Mouse (Mus musculus) embryonic stem cell, embryonic (primary cell): Measurements from ENCODE around the gene Slc12a8.

Source experiments
- CTCF ChIA-PET, 4 experiments: fragments of 300-600 bp in 2 of 4; fragments of 350-600 bp in 2 of 4; sonication (Branson Sonifier 250); formaldehyde crosslinking; loops; one replicate each; lab custom pipeline; 2022; ENCODE audit warnings: inconsistent platforms in 2 of 4; lab: Charles Lee
- POLR2A ChIA-PET, 4 experiments: fragments of 300-600 bp in 2 of 4; fragments of 350-600 bp in 2 of 4; sonication (Branson Sonifier 250); formaldehyde crosslinking; loops; one replicate each; lab custom pipeline; 2022; ENCODE audit warnings: antibody characterized with exemption in 4 of 4, inconsistent platforms in 1 of 4; lab: Charles Lee

Gene Slc12a8

GRCm38 (mm10) chr16:33684703-33685701 is 167.9 kb downstream of the Slc12a8 start:
- CTCF ChIA-PET, result interaction anchor here in 1 of 4 experiments (0.6 kb wide), 1 partner anchor 202 kb away, joined by 4 read pairs; no protein-coding TSS in a partner anchor
- POLR2A ChIA-PET, result interaction anchor here in 1 of 4 experiments (0.6 kb wide), 1 partner anchor 144 kb away, joined by 3 read pairs; no protein-coding TSS in a partner anchor

DNA sequence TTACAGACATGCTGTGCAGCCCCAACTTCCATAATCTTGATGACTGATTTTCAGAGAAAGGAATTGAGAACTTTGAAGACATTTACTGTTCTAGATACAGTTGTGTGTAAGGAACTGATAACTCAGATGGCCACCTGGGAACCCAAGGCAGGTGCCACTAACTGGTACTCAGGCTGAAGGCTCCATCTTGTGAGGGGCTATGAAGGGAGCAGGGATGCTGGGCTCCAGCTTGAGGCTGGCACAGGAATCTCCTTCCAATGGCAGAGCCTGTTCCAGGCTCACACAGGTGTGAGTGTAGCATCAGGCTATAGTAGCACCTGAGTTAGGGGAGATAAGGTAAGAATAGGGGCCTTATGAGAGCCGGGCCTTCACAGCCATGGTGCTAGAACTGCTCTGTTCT is 168.9 kb downstream of the Slc12a8 start:
- ChIA-PET POLR2A (no interaction called here), CTCF (no interaction called here)

- ChIA-PET CTCF (no interaction called here), POLR2A (interaction anchor here in 1 of 4 experiments (1.0 kb wide), 1 partner anchor 20 kb away, joined by 3 read pairs; no protein-coding TSS in a partner anchor)
These were observed 170.6 kb downstream of the Slc12a8 start for GRCm38 (mm10) chr16:33687724-33688123.

- POLR2A ChIA-PET, result interaction anchor here in 1 of 4 experiments (0.5 to 1.3 kb wide), 3 partner anchors 10 to 44 kb away, joined by 3 to 4 read pairs (median 3); no protein-coding TSS in a partner anchor
- CTCF ChIA-PET, result interaction anchor here in 2 of 4 experiments (0.6 to 1.5 kb wide), 3 partner anchors 9 to 297 kb away, joined by 3 to 6 read pairs (median 6); no protein-coding TSS in a partner anchor
These were observed 174.0 kb downstream of the Slc12a8 start for GRCm38 (mm10) chr16:33690975-33691747.

DNA sequence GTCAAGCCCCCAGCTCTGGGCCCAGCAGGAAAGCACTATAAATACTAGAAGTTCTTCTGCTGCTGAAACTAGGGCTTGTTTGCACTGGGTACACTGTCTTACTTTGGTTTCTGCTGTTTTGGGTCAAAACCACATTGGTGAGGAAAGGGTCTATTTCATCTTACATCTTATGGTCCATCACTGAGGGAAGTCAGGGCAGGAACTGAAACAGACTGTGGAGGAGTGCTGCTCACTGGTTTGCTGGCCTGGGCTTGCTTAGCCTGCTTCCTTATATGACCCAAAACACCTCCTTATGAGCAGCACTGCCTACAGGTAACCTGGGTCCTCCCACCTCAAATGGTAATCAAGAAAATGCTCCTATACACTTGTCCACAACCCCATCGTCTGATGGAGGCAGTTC is 176.4 kb downstream of the Slc12a8 start:
- CTCF ChIA-PET, result interaction anchor here in 1 of 4 experiments (0.8 kb wide), 1 partner anchor 21 kb away, joined by 4 read pairs; no protein-coding TSS in a partner anchor
- POLR2A ChIA-PET, result interaction anchor here in 1 of 4 experiments (0.7 to 1.3 kb wide), 2 partner anchors 17 to 83 kb away, joined by 3 read pairs; no protein-coding TSS in a partner anchor

- POLR2A ChIA-PET, result interaction anchor here in 3 of 4 experiments (0.7 to 1.0 kb wide), 4 partner anchors 11 to 340 kb away, joined by 3 to 5 read pairs (median 3); no protein-coding TSS in a partner anchor
- CTCF ChIA-PET, result interaction anchor here in 3 of 4 experiments (0.5 to 1.0 kb wide), 3 partner anchors 36 to 58 kb away, joined by 3 to 7 read pairs (median 5); no protein-coding TSS in a partner anchor
These were observed 179.9 kb downstream of the Slc12a8 start for GRCm38 (mm10) chr16:33696811-33697575.

DNA sequence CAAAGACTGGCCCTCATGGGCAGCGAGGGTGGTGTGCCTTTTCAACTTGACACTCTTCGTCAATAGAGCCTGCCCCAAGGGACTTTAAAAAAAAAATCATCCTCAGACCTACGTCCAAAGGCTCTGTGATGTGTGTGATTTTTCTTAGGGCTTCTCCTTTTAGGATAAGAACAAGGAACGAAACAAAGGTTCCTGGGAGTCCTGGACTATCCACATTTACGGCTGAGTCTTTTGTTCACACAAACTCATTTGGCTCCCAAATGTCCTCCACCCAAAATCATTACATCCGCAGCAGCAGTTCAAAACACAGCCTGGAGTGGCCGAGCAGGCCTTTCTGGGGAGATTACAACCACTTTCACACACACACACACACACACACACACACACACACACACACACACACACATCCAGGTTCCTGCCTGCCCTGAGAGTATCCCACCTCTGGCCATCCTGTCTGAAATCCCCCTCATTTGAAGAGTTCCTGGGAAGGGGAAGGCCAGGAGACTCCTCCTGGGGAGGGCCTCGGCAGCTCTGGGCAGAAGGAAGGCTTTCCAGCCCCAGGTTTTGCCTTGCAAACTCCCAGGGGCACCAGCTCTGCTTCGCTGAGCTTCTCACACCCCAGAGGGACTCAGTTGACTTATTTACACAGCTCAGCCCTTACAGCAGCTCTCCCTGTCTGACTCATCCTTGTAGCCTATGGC is 180.6 kb downstream of the Slc12a8 start:
- CTCF ChIA-PET, result interaction anchor here in 3 of 4 experiments (0.5 to 1.1 kb wide), 3 partner anchors 37 to 322 kb away, joined by 3 read pairs; no protein-coding TSS in a partner anchor
- POLR2A ChIA-PET, result interaction anchor here in 1 of 4 experiments (1.0 to 1.3 kb wide), 2 partner anchors 28 to 361 kb away, joined by 3 read pairs; no protein-coding TSS in a partner anchor

- CTCF ChIA-PET, result interaction anchor here in 1 of 4 experiments (1.1 kb wide), 1 partner anchor 138 kb away, joined by 3 read pairs; no protein-coding TSS in a partner anchor
These were observed 181.2 kb downstream of the Slc12a8 start for GRCm38 (mm10) chr16:33698277-33698790.

GRCm38 (mm10) chr16:33700584-33700983 is 183.5 kb downstream of the Slc12a8 start:
- ChIA-PET POLR2A (interaction anchor here in 3 of 4 experiments (0.7 to 2.5 kb wide), 8 partner anchors 11 to 269 kb away, joined by 3 to 9 read pairs (median 4); no protein-coding TSS in a partner anchor), CTCF (interaction anchor here in 2 of 4 experiments (0.6 to 0.8 kb wide), 2 partner anchors 9 to 39 kb away, joined by 3 to 4 read pairs; no protein-coding TSS in a partner anchor)

More at GRCm38 (mm10) chr16:33698277-33698790, 181.2 kb downstream of the Slc12a8 start:
- POLR2A ChIA-PET, result interaction anchor here in 1 of 4 experiments (1.3 kb wide), 1 partner anchor 361 kb away, joined by 3 read pairs; no protein-coding TSS in a partner anchor

DNA sequence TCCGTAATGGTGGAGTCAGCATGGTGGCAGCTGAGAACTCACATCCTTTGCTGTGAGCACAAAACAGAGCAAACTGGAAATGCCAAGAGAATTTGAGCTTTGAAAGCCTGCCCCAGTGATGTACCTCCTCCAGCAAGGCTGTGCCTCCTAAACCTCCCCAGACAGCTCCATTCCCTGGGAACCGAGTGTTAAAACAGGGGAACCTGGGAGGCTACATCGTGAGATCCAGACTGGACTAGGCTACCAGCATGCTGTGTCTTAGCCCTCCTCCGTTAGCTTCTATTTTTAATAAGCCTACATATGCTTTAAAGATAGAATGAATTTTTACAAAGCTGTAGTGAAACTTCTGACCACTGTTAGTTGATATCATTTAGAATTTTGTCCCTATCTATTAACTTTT is 184.7 kb downstream of the Slc12a8 start:
- POLR2A ChIA-PET, result interaction anchor here in 2 of 4 experiments (1.0 to 1.6 kb wide), 2 partner anchors 13 to 164 kb away, joined by 3 to 4 read pairs; no protein-coding TSS in a partner anchor
- CTCF ChIA-PET, result interaction anchor here in 1 of 4 experiments (0.5 kb wide), 1 partner anchor 535 kb away, joined by 9 read pairs; no protein-coding TSS in a partner anchor

- ChIA-PET CTCF (interaction anchor here in 3 of 4 experiments (0.5 to 1.8 kb wide), 4 partner anchors 10 to 106 kb away, joined by 3 to 10 read pairs (median 4); no protein-coding TSS in a partner anchor), POLR2A (interaction anchor here in 1 of 4 experiments (0.6 to 0.9 kb wide), 2 partner anchors 10 to 510 kb away, joined by 3 read pairs; no protein-coding TSS in a partner anchor)
These were observed 187.2 kb downstream of the Slc12a8 start for GRCm38 (mm10) chr16:33704289-33704688.

DNA sequence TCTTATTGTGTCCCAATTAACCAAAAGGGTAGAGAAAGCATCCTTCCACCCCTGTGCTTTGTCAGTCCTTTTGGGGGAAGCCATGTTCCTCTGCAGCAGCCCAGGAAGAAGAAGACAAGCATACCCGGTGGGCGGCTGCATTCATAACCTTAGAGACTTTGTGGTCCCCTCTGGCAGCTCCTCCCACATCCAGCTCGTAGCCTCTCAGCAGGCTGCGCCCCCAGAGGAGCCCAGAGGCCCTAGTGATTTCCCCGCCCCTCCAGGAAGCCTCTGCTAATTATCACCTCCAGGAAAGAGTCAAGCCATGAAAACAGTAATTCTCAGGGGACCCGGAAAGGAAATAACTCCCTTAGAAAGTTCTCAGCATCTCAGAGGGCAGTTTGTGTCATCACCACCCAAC is 188.1 kb downstream of the Slc12a8 start:
- ChIA-PET CTCF (interaction anchor here in 1 of 4 experiments (0.5 kb wide), 1 partner anchor 1059 kb away, joined by 3 read pairs; no protein-coding TSS in a partner anchor), POLR2A (interaction anchor here in 2 of 4 experiments (0.7 to 1.0 kb wide), 2 partner anchors 9 kb away, joined by 3 to 4 read pairs; no protein-coding TSS in a partner anchor)

GRCm38 (mm10) chr16:33706111-33706890 is 189.2 kb downstream of the Slc12a8 start:
- ChIA-PET POLR2A (no interaction called here), CTCF (interaction anchor here in 1 of 4 experiments (0.6 kb wide), 1 partner anchor 172 kb away, joined by 3 read pairs; no protein-coding TSS in a partner anchor)

- ChIA-PET CTCF (interaction anchor here in 2 of 4 experiments (0.6 to 1.2 kb wide), 2 partner anchors 31 to 112 kb away, joined by 3 to 4 read pairs; no protein-coding TSS in a partner anchor), POLR2A (interaction anchor here in 3 of 4 experiments (0.6 to 1.2 kb wide), 7 partner anchors 11 to 296 kb away, joined by 3 read pairs; no protein-coding TSS in a partner anchor)
These were observed 190.9 kb downstream of the Slc12a8 start for GRCm38 (mm10) chr16:33708031-33708430.
